In the genomic region with DNA sequence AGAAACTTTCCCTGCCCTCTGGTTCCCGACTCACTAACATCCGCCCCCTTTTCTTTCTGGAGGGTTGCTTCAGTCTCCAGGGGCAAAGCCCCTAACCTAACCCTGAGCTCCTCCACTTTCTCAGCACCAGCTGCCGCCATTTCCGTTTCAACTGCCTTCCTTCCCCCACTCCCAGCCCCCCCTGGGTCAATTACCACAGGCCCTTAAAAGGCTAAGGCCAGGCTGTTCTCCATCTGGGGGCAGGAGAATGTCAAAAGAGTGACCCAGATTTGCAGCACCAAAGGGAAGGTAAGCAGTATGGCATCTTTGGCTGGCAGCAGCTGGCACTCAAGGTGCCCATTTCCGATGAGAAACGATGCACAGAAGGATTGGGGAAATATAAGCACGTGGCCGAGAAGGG, we compare ENCODE assay signal across 14 mouse cellular contexts. TPM values are rescaled to one million over a fixed set of nuclear protein-coding genes. Genes with fewer than 3 reads are reported as not detected.
A peak's percentile ranks its signal among the peaks of the same experiment; 100 is the strongest.
DNase-seq lines count a peak whose midpoint lies in the region; ATAC-seq lines count a peak whose summit lies in the region.
"Had no signal": no experiment of that assay in that cellular context is flagged by ENCODE, and none has a peak within 500 bp of the region (broad histone marks: within the 10 kb centered on the region; RNA-seq: fewer than 3 reads in every experiment).

No protein-coding gene starts in this region.

- H3K27me3 ChIP-seq in hindbrain, embryonic 16.5 days (replicated peaks; ENCODE audit: control insufficient read depth, insufficient read depth, low read length), result no peaks in the 10 kb centered on the region
- H3K27me3 ChIP-seq in hindbrain, embryonic 11.5 days (ENCODE audit: control insufficient read depth, insufficient read depth, low read length), result no peaks in the 10 kb centered on the region
- H3K27me3 ChIP-seq: embryonic facial prominence, embryonic 12.5 days; lung, embryonic 15.5 days had no signal

- ATAC-seq in hindbrain, embryonic 16.5 days, result 0 out of 2 replicates have a peak, but pooled peaks have one; percentile 24
- no peak for ATAC-seq in hindbrain, embryonic 11.5 days (ENCODE audit: low FRiP score)

- peak; percentile 32 to 50 for DNase-seq in cerebellum, postnatal 10 days
- DNase-seq in cerebellum, adult 8-10 months, result no peak
- no peak for DNase-seq in hindbrain, embryonic 11.5 days (ENCODE audit: low spot score)
- peak; percentile 33 for DNase-seq in forelimb bud, embryonic 11.5 days (ENCODE audit: low read depth, low spot score)
- peak; percentile 51 for DNase-seq in thymus, postnatal 0 days (ENCODE audit: low spot score)
- DNase-seq in right cerebral cortex, postnatal 10 days (ENCODE audit: low spot score in 2 of 2), result no peak
- DNase-seq in adrenal gland, postnatal 14 days, result no peak
- DNase-seq: gastrocnemius, postnatal 25 days; heart, postnatal 10 days; kidney, postnatal 14 days had no signal

- H3K4me2 ChIP-seq in hindbrain, embryonic 16.5 days (ENCODE audit: low read length), result no peak overlapping the region
- H3K4me2 ChIP-seq in hindbrain, embryonic 11.5 days (replicated peaks; ENCODE audit: low read depth, low read length), result no peak overlapping the region
- H3K4me2 ChIP-seq: embryonic facial prominence, embryonic 12.5 days; lung, embryonic 15.5 days had no signal

- no peak overlapping the region for H3K4me3 ChIP-seq in hindbrain, embryonic 16.5 days (ENCODE audit: low read length)
- no peak overlapping the region for H3K4me3 ChIP-seq in hindbrain, embryonic 11.5 days (ENCODE audit: low read depth, low read length)
- H3K4me3 ChIP-seq: embryonic facial prominence, embryonic 12.5 days; lung, embryonic 15.5 days had no signal

- no peaks in the 10 kb centered on the region for H3K9me3 ChIP-seq in hindbrain, embryonic 16.5 days (ENCODE audit: control insufficient read depth, low read length)
- H3K9me3 ChIP-seq in hindbrain, embryonic 11.5 days (ENCODE audit: control insufficient read depth, low read length), result no peaks in the 10 kb centered on the region
- H3K9me3 ChIP-seq: embryonic facial prominence, embryonic 12.5 days; G1E; lung, embryonic 15.5 days had no signal

- H3K4me1 ChIP-seq in hindbrain, embryonic 16.5 days (ENCODE audit: control insufficient read depth, insufficient read depth, low read depth, low read length), result no peaks in the 10 kb centered on the region
- peaks cover 3% of the 10 kb centered on the region; the same call in 1 of the 2 replicates for H3K4me1 ChIP-seq in hindbrain, embryonic 11.5 days (replicated peaks; ENCODE audit: control insufficient read depth, insufficient read depth, low read length)

- H3K9ac ChIP-seq in hindbrain, embryonic 16.5 days (ENCODE audit: low read depth, low read length), result no peak overlapping the region
- H3K9ac ChIP-seq in hindbrain, embryonic 11.5 days (ENCODE audit: low read depth, low read length), result no peak overlapping the region
- H3K9ac ChIP-seq: embryonic facial prominence, embryonic 12.5 days; lung, embryonic 15.5 days had no signal

- H3K36me3 ChIP-seq in hindbrain, embryonic 16.5 days (ENCODE audit: control insufficient read depth, insufficient read depth, low read length), result peaks cover 15% of the 10 kb centered on the region
- H3K36me3 ChIP-seq in hindbrain, embryonic 11.5 days (ENCODE audit: control insufficient read depth, insufficient read depth, low read length), result no peaks in the 10 kb centered on the region; the same call in 1 of the 2 replicates

- H3K27ac ChIP-seq in hindbrain, embryonic 16.5 days (ENCODE audit: low read depth, low read length), result no peak overlapping the region
- no peak overlapping the region for H3K27ac ChIP-seq in hindbrain, embryonic 11.5 days (ENCODE audit: low read depth, low read length)
- H3K27ac ChIP-seq: embryonic facial prominence, embryonic 12.5 days; lung, embryonic 15.5 days had no signal

- 41% methylated on average over 8 of the region's 8 CpGs for WGBS in hindbrain, embryonic 16.5 days
- 47% methylated on average over 8 of the region's 8 CpGs for WGBS in hindbrain, embryonic 11.5 days

RNA-seq across cellular contexts. Expression of gene Sec31a, which starts 57.7 kb away (rescaled TPM):
- 84.2 and 108 TPM in 2 replicates for polyA plus RNA-seq in hindbrain, embryonic 16.5 days (2015; fragmentation: Nextera tagmentation; extraction: Ambion mirVana)
- 103 and 107 TPM in 2 replicates for polyA plus RNA-seq in hindbrain, embryonic 11.5 days (2014; fragmentation: Nextera tagmentation; extraction: Ambion mirVana)
- polyA plus RNA-seq in thymus, postnatal 0 days (2015; fragmentation: Nextera tagmentation; extraction: Ambion mirVana), result 75.0 and 79.4 TPM in 2 replicates
- total RNA-seq in adrenal gland, postnatal 14 days (2021), result 160 and 173 TPM in 2 replicates

Comparison
In these comparisons a context has a peak if more than half of its experiments do, and no peak if none do; other contexts are left out.
1. DNase-seq: peak in cerebellum, postnatal 10 days (2 of 2), forelimb bud, embryonic 11.5 days (single experiment) and thymus, postnatal 0 days (single experiment); none in cerebellum, adult 8-10 months (single experiment), hindbrain, embryonic 11.5 days (single experiment), right cerebral cortex, postnatal 10 days (0 of 2) and adrenal gland, postnatal 14 days (single experiment).